In the genomic region with DNA sequence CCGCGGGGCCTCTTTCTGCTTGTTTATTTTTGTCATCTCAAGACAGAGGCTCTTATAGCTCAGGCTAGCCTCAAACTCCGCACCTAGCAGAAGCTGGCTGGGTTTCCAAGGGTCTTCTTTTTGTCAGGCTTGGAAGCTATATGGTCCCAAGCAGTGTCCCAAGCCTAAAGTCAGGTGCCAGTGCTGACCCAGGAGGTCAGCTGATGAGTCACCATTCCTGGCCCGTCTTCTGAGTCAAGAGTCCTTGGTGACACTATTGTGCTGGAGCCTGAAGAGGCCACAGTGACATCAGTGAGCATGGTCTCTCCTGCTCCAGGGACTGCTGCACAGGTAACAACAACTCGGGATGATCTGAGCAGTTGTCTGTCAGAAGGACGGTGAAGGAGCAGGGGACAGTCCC, we compare ENCODE assay signal across 16 mouse cellular contexts.
DNase-seq lines count a peak whose midpoint lies in the region; ATAC-seq and TF ChIP-seq lines count a peak whose summit lies in the region.
"Had no signal": no experiment of that assay in that cellular context is flagged by ENCODE, and none has a peak within 500 bp of the region (broad histone marks: within the 10 kb centered on the region; RNA-seq: fewer than 3 reads in every experiment).

No protein-coding gene starts in this region.

- H3K4me1 ChIP-seq in heart, embryonic 13.5 days, result peaks cover 33% of the 10 kb centered on the region
- peaks cover 18% of the 10 kb centered on the region for H3K4me1 ChIP-seq in kidney, postnatal 0 days (replicated peaks; ENCODE audit: insufficient read depth, low read length)

- 37% methylated on average over 6 of the region's 6 CpGs for whole genome bisulfite sequencing in heart, embryonic 13.5 days
- WGBS in kidney, postnatal 0 days, result 37% methylated on average over 6 of the region's 6 CpGs

- H3K4me2 ChIP-seq in heart, embryonic 13.5 days, result no peak overlapping the region
- H3K4me2 ChIP-seq in kidney, postnatal 0 days (ENCODE audit: low read length), result no peak overlapping the region
- H3K4me2 ChIP-seq: midbrain, embryonic 15.5 days had no signal

- H3K36me3 ChIP-seq in heart, embryonic 13.5 days, result no peaks in the 10 kb centered on the region
- H3K36me3 ChIP-seq in kidney, postnatal 0 days (ENCODE audit: insufficient read depth, low read length), result no peaks in the 10 kb centered on the region
- H3K36me3 ChIP-seq: midbrain, embryonic 15.5 days had no signal

- H3K9ac ChIP-seq in heart, embryonic 13.5 days, result peak overlapping the region; percentile 58; the same call in 1 of the 2 replicates
- H3K9ac ChIP-seq in kidney, postnatal 0 days (ENCODE audit: low read depth, low read length), result no peak overlapping the region
- H3K9ac ChIP-seq: liver, embryonic 14.5 days; midbrain, embryonic 15.5 days had no signal

- no peak for DNase-seq in heart, postnatal 14 days
- no peak for DNase-seq in kidney, postnatal 0 days (ENCODE audit: low spot score)
- no peak for DNase-seq in kidney, adult 8-10 months
- peak; percentile 76 to 80 for DNase-seq in adrenal gland, postnatal 36 days
- DNase-seq in left cerebral cortex, postnatal 14 days (ENCODE audit: low spot score in 2 of 2), result no peak
- DNase-seq: cerebellum, adult 11 months; cerebellum, postnatal 14 days; gastrocnemius, postnatal 14 days; heart, postnatal 36 days; spleen, adult 18-20 months; thymus, adult 18-20 months had no signal

- no peak for ATAC-seq in heart, embryonic 13.5 days (ENCODE audit: extremely low read depth, insufficient number of reproducible peaks, low FRiP score, low TSS enrichment)
- ATAC-seq in kidney, postnatal 0 days (replicated peaks; ENCODE audit: low FRiP score, low read depth), result no peak
- ATAC-seq in erythroid progenitor cell, adult 5-6 weeks (replicated peaks; ENCODE audit: low FRiP score, poor library complexity, severe bottlenecking), result no peak
- ATAC-seq: midbrain, embryonic 15.5 days had no signal

- no peak overlapping the region for H3K27ac ChIP-seq in heart, embryonic 13.5 days (replicated peaks)
- H3K27ac ChIP-seq in kidney, postnatal 0 days, result peak overlapping the region; percentile 68; the same call in 1 of the 2 replicates
- H3K27ac ChIP-seq: liver, embryonic 14.5 days had no signal

- H3K9me3 ChIP-seq in heart, embryonic 13.5 days, result no peaks in the 10 kb centered on the region
- H3K9me3 ChIP-seq in kidney, postnatal 0 days (replicated peaks; ENCODE audit: low read length), result no peaks in the 10 kb centered on the region
- H3K9me3 ChIP-seq: midbrain, embryonic 15.5 days had no signal

- no peak overlapping the region for H3K4me3 ChIP-seq in heart, embryonic 13.5 days
- no peak overlapping the region for H3K4me3 ChIP-seq in kidney, postnatal 0 days (replicated peaks; ENCODE audit: low read depth, low read length)
- H3K4me3 ChIP-seq: erythroblast, embryonic 14.5 days; midbrain, embryonic 15.5 days had no signal

- H3K27me3 ChIP-seq in heart, embryonic 13.5 days (replicated peaks), result peaks cover 6% of the 10 kb centered on the region; the same call in 1 of the 2 replicates
- no peaks in the 10 kb centered on the region for H3K27me3 ChIP-seq in kidney, postnatal 0 days (ENCODE audit: insufficient read depth, low read length)
- H3K27me3 ChIP-seq: midbrain, embryonic 15.5 days had no signal

- TF ChIP-seq CTCF in kidney, postnatal 0 days (IDR thresholded peaks at IDR 0.05; ENCODE audit: low read depth), result no peak

- intact Hi-C loops in heart, postnatal 14 days (cut with DNase I), result no loop called here
- intact Hi-C loops in left cerebral cortex, postnatal 14 days (cut with DNase I), result no loop called here

Comparison
In these comparisons a context has a peak if more than half of its experiments do, and no peak if none do; other contexts are left out.
1. DNase-seq: peak in adrenal gland, postnatal 36 days (2 of 2); none in heart, postnatal 14 days (0 of 2), kidney, postnatal 0 days (single experiment), kidney, adult 8-10 months (0 of 2) and left cerebral cortex, postnatal 14 days (0 of 2).